Mouse (Mus musculus): Measurements from ENCODE around the gene Mgrn1.

Mgrn1 gene

GRCm38 (mm10) chr16:4979755-4980380 is 93.8 kb downstream of the Mgrn1 start:
- peak; percentile 14 to 21 for DNase-seq (ENCODE audit: low spot score in 2 of 2)

- no peak for DNase-seq (ENCODE audit: low spot score in 2 of 2)
Measured at GRCm38 (mm10) chr16:4984717-4985116, 98.7 kb downstream of the Mgrn1 start.

All from spleen, postnatal 36 days (tissue).